Mouse (Mus musculus): ENCODE data around the gene Mrpl30. TPM values are rescaled to one million over a fixed set of nuclear protein-coding genes. Genes with fewer than 3 reads are reported as not detected.
A peak's percentile ranks its signal among the peaks of the same experiment; 100 is the strongest.

Mrpl30 gene
- total RNA-seq (2014; fragmentation: Nextera tagmentation) (249 and 299 TPM in 2 replicates), total RNA-seq (2017) (412 and 469 TPM in 2 replicates), polyA plus RNA-seq (2012) (43.2 and 76.5 TPM in 2 replicates)

GRCm38 (mm10) chr1:37890025-37890652, at the start of gene Mrpl30, which contains the start of gene Mitd1:
Gene Mrpl30 (plus strand): TSS chr1:37890477.
Gene Mitd1 (minus strand): TSS chr1:37890411.
- no peaks in the 10 kb centered on the region for H3K27me3 ChIP-seq (ENCODE audit: insufficient read depth, low read length)
- no peaks in the 10 kb centered on the region for H3K9me3 ChIP-seq (replicated peaks)
- no peak for TF ChIP-seq POLR2AphosphoS5 (IDR thresholded peaks at IDR 0.05; ENCODE audit: insufficient replicate concordance, low read depth, low read length)
- TF ChIP-seq CTCF (IDR thresholded peaks at IDR 0.05; ENCODE audit: low read depth, low read length): no peak
- TF ChIP-seq TAL1 (conservative IDR thresholded peaks at IDR 0.05; ENCODE audit: low read depth, low read length): no peak
- no peak for TF ChIP-seq GATA2 (IDR thresholded peaks at IDR 0.05; ENCODE audit: borderline replicate concordance, low read depth, low read length)
- no peak for TF ChIP-seq GATA1 (IDR thresholded peaks at IDR 0.05; ENCODE audit: borderline replicate concordance, low read length)
- H3K36me3 ChIP-seq (replicated peaks): peaks cover 71% of the 10 kb centered on the region
- peak; percentile 83 for DNase-seq (ENCODE audit: low spot score)
- H3K4me1 ChIP-seq (ENCODE audit: insufficient read depth, low read depth, low read length): peaks cover 55% of the 10 kb centered on the region
- H3K4me3 ChIP-seq (ENCODE audit: low read depth, low read length): peak within 1 kb of the TSS; percentile 77
- ATAC-seq (ENCODE audit: extremely low read depth, insufficient number of reproducible peaks, low FRiP score, poor library complexity, severe bottlenecking): peak; percentile 84

- TF ChIP-seq TAL1 (conservative IDR thresholded peaks at IDR 0.05; ENCODE audit: low read depth, low read length) (no peak), POLR2AphosphoS5 (IDR thresholded peaks at IDR 0.05; ENCODE audit: insufficient replicate concordance, low read depth, low read length) (no peak), GATA2 (IDR thresholded peaks at IDR 0.05; ENCODE audit: borderline replicate concordance, low read depth, low read length) (no peak), CTCF (IDR thresholded peaks at IDR 0.05; ENCODE audit: low read depth, low read length) (no peak), GATA1 (IDR thresholded peaks at IDR 0.05; ENCODE audit: borderline replicate concordance, low read length) (no peak)
- H3K9me3 ChIP-seq (replicated peaks): no peaks in the 10 kb centered on the region
- no peaks in the 10 kb centered on the region for H3K36me3 ChIP-seq (replicated peaks)
- DNase-seq (ENCODE audit: low spot score): no peak
- H3K4me1 ChIP-seq (ENCODE audit: insufficient read depth, low read depth, low read length): no peaks in the 10 kb centered on the region
- no peak for ATAC-seq (ENCODE audit: extremely low read depth, insufficient number of reproducible peaks, low FRiP score, poor library complexity, severe bottlenecking)
- H3K27me3 ChIP-seq (ENCODE audit: insufficient read depth, low read length): peaks cover 15% of the 10 kb centered on the region
- H3K4me3 ChIP-seq (ENCODE audit: low read depth, low read length): no peak overlapping the region
These were observed 43.4 kb upstream of the Mrpl30 start for GRCm38 (mm10) chr1:37846878-37847277.

DNA sequence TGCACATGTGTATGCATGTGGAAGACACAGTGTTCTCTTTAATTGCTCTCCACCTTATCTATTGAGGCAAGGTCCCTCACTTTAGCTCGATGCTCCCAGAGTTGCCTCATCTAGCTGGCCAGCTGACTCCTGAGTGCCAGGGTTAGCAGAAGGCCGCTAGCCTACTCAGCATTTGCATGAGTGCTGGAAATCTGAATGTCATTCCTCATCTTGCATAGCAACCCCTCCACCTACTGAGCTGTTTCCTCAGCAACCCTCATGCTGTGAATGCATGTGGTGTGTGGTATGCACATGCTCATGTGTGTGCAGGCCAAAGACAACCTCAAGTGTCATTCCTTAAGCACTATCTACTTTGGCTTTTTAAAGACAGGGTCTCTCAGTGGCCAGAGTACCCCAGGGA, 39.6 kb upstream of the Mrpl30 start:
- H3K4me3 ChIP-seq (ENCODE audit: low read depth, low read length): no peak overlapping the region
- peaks cover 13% of the 10 kb centered on the region for H3K27me3 ChIP-seq (ENCODE audit: insufficient read depth, low read length)
- TF ChIP-seq CTCF (IDR thresholded peaks at IDR 0.05; ENCODE audit: low read depth, low read length): no peak
- TF ChIP-seq GATA2 (IDR thresholded peaks at IDR 0.05; ENCODE audit: borderline replicate concordance, low read depth, low read length): no peak
- no peak for TF ChIP-seq GATA1 (IDR thresholded peaks at IDR 0.05; ENCODE audit: borderline replicate concordance, low read length)
- no peak for TF ChIP-seq POLR2AphosphoS5 (IDR thresholded peaks at IDR 0.05; ENCODE audit: insufficient replicate concordance, low read depth, low read length)
- no peak for TF ChIP-seq TAL1 (conservative IDR thresholded peaks at IDR 0.05; ENCODE audit: low read depth, low read length)
- H3K9me3 ChIP-seq (replicated peaks): no peaks in the 10 kb centered on the region
- ATAC-seq (ENCODE audit: extremely low read depth, insufficient number of reproducible peaks, low FRiP score, poor library complexity, severe bottlenecking) (no peak), DNase-seq (ENCODE audit: low spot score) (no peak)
- no peaks in the 10 kb centered on the region for H3K36me3 ChIP-seq (replicated peaks)
- H3K4me1 ChIP-seq (ENCODE audit: insufficient read depth, low read depth, low read length): peaks cover 3% of the 10 kb centered on the region

- Histone ChIP-seq H3K27me3 (ENCODE audit: insufficient read depth, low read length) (peaks cover 4% of the 10 kb centered on the region; the same call in 1 of the 2 replicates), H3K4me3 (ENCODE audit: low read depth, low read length) (peak overlapping the region; percentile 80), H3K4me1 (ENCODE audit: insufficient read depth, low read depth, low read length) (peaks cover 28% of the 10 kb centered on the region), H3K9me3 (replicated peaks) (no peaks in the 10 kb centered on the region), H3K36me3 (replicated peaks) (no peaks in the 10 kb centered on the region)
- DNase-seq (ENCODE audit: low spot score) (peak; percentile 98), ATAC-seq (ENCODE audit: extremely low read depth, insufficient number of reproducible peaks, low FRiP score, poor library complexity, severe bottlenecking) (peak; percentile 90)
- TF ChIP-seq GATA2 (IDR thresholded peaks at IDR 0.05; ENCODE audit: borderline replicate concordance, low read depth, low read length): no peak
- no peak for TF ChIP-seq POLR2AphosphoS5 (IDR thresholded peaks at IDR 0.05; ENCODE audit: insufficient replicate concordance, low read depth, low read length)
- no peak for TF ChIP-seq GATA1 (IDR thresholded peaks at IDR 0.05; ENCODE audit: borderline replicate concordance, low read length)
- TF ChIP-seq TAL1 (conservative IDR thresholded peaks at IDR 0.05; ENCODE audit: low read depth, low read length): no peak
- no peak for TF ChIP-seq CTCF (IDR thresholded peaks at IDR 0.05; ENCODE audit: low read depth, low read length)
These were observed 25.5 kb upstream of the Mrpl30 start for GRCm38 (mm10) chr1:37864511-37865400.

- Histone ChIP-seq H3K4me1 (ENCODE audit: insufficient read depth, low read depth, low read length) (peaks cover 30% of the 10 kb centered on the region), H3K36me3 (replicated peaks) (no peaks in the 10 kb centered on the region), H3K4me3 (ENCODE audit: low read depth, low read length) (peak overlapping the region; percentile 80), H3K9me3 (replicated peaks) (no peaks in the 10 kb centered on the region), H3K27me3 (ENCODE audit: insufficient read depth, low read length) (peaks cover 4% of the 10 kb centered on the region; the same call in 1 of the 2 replicates)
- ATAC-seq (ENCODE audit: extremely low read depth, insufficient number of reproducible peaks, low FRiP score, poor library complexity, severe bottlenecking): no peak
- no peak for DNase-seq (ENCODE audit: low spot score)
- TF ChIP-seq POLR2AphosphoS5 (IDR thresholded peaks at IDR 0.05; ENCODE audit: insufficient replicate concordance, low read depth, low read length) (no peak; the same call in 1 of the 2 replicates), GATA1 (IDR thresholded peaks at IDR 0.05; ENCODE audit: borderline replicate concordance, low read length) (no peak), TAL1 (conservative IDR thresholded peaks at IDR 0.05; ENCODE audit: low read depth, low read length) (no peak), GATA2 (IDR thresholded peaks at IDR 0.05; ENCODE audit: borderline replicate concordance, low read depth, low read length) (no peak), CTCF (IDR thresholded peaks at IDR 0.05; ENCODE audit: low read depth, low read length) (no peak)
These were observed 24.7 kb upstream of the Mrpl30 start for GRCm38 (mm10) chr1:37865401-37866215.

All from G1E (cell line).